Mouse (Mus musculus): Measurements from ENCODE around the gene Eps8l3. TPM values are rescaled to one million over a fixed set of nuclear protein-coding genes. Genes with fewer than 3 reads are reported as not detected.
A peak's percentile ranks its signal among the peaks of the same experiment; 100 is the strongest.

The Eps8l3 gene
- polyA plus RNA-seq, 1 experiment from 2014 or later = not detected

GRCm38 (mm10) chr3:107843406-107843805, 33.6 kb upstream of the Eps8l3 start:
- Histone ChIP-seq H3K27me3 (ENCODE audit: insufficient read depth, poor library complexity, severe bottlenecking) (no peaks in the 10 kb centered on the region), H3K36me3 (no peaks in the 10 kb centered on the region), H3K9me3 (no peaks in the 10 kb centered on the region), H3K4me3 (no peak overlapping the region), H3K27ac (no peak overlapping the region), H3K4me1 (replicated peaks) (peaks cover 18% of the 10 kb centered on the region)
- 92% methylated on average over 3 of the region's 3 CpGs for WGBS
- no peak for DNase-seq (ENCODE audit: low spot score)

GRCm38 (mm10) chr3:107844001-107844400, 33.0 kb upstream of the Eps8l3 start:
- Histone ChIP-seq H3K36me3 (no peaks in the 10 kb centered on the region), H3K4me3 (no peak overlapping the region), H3K27me3 (ENCODE audit: insufficient read depth, poor library complexity, severe bottlenecking) (no peaks in the 10 kb centered on the region), H3K9me3 (no peaks in the 10 kb centered on the region), H3K27ac (no peak overlapping the region), H3K4me1 (replicated peaks) (peaks cover 22% of the 10 kb centered on the region)
- 90% methylated on average over 3 of the region's 3 CpGs for WGBS
- no peak for DNase-seq (ENCODE audit: low spot score)

- no peak for DNase-seq (ENCODE audit: low spot score)
- 92% methylated on average over 2 of the region's 2 CpGs for WGBS
- Histone ChIP-seq H3K36me3 (no peaks in the 10 kb centered on the region), H3K27me3 (ENCODE audit: insufficient read depth, poor library complexity, severe bottlenecking) (no peaks in the 10 kb centered on the region), H3K27ac (no peak overlapping the region), H3K4me3 (no peak overlapping the region), H3K4me1 (replicated peaks) (peaks cover 27% of the 10 kb centered on the region), H3K9me3 (no peaks in the 10 kb centered on the region)
Observed at GRCm38 (mm10) chr3:107844499-107844898, 32.5 kb upstream of the Eps8l3 start.

- 85% methylated on average over 1 of the region's 1 CpGs for WGBS
- H3K27me3 ChIP-seq (ENCODE audit: insufficient read depth, poor library complexity, severe bottlenecking) = no peaks in the 10 kb centered on the region
- no peak overlapping the region for H3K27ac ChIP-seq
- DNase-seq (ENCODE audit: low spot score) = no peak
- no peak overlapping the region for H3K4me3 ChIP-seq
- peaks cover 43% of the 10 kb centered on the region for H3K4me1 ChIP-seq (replicated peaks)
- H3K9me3 ChIP-seq = no peaks in the 10 kb centered on the region
- H3K36me3 ChIP-seq = no peaks in the 10 kb centered on the region
Observed at GRCm38 (mm10) chr3:107846175-107846574, 30.9 kb upstream of the Eps8l3 start.

GRCm38 (mm10) chr3:107846835-107847234, 30.2 kb upstream of the Eps8l3 start:
- no peak overlapping the region for H3K4me3 ChIP-seq
- 79% methylated on average over 3 of the region's 3 CpGs for WGBS
- no peak for DNase-seq (ENCODE audit: low spot score)
- H3K4me1 ChIP-seq (replicated peaks) = peaks cover 41% of the 10 kb centered on the region
- H3K36me3 ChIP-seq = no peaks in the 10 kb centered on the region
- no peak overlapping the region for H3K27ac ChIP-seq
- H3K9me3 ChIP-seq = no peaks in the 10 kb centered on the region
- H3K27me3 ChIP-seq (ENCODE audit: insufficient read depth, poor library complexity, severe bottlenecking) = no peaks in the 10 kb centered on the region

GRCm38 (mm10) chr3:107848126-107848525, 28.9 kb upstream of the Eps8l3 start:
- peaks cover 39% of the 10 kb centered on the region for H3K4me1 ChIP-seq (replicated peaks)
- 0 out of 2 replicates have a peak overlapping the region, but pooled peaks have one; percentile 26 for H3K27ac ChIP-seq
- H3K9me3 ChIP-seq = no peaks in the 10 kb centered on the region
- no peak overlapping the region for H3K4me3 ChIP-seq
- DNase-seq (ENCODE audit: low spot score) = no peak
- WGBS = 35% methylated on average over 4 of the region's 4 CpGs
- no peaks in the 10 kb centered on the region for H3K36me3 ChIP-seq
- no peaks in the 10 kb centered on the region for H3K27me3 ChIP-seq (ENCODE audit: insufficient read depth, poor library complexity, severe bottlenecking)

GRCm38 (mm10) chr3:107849000-107849692, 27.9 kb upstream of the Eps8l3 start:
- H3K27ac ChIP-seq = peak overlapping the region; percentile 85
- DNase-seq (ENCODE audit: low spot score) = no peak
- H3K27me3 ChIP-seq (ENCODE audit: insufficient read depth, poor library complexity, severe bottlenecking) = no peaks in the 10 kb centered on the region
- 66% methylated on average over 6 of the region's 6 CpGs for WGBS
- H3K36me3 ChIP-seq = no peaks in the 10 kb centered on the region
- H3K9me3 ChIP-seq = no peaks in the 10 kb centered on the region
- peaks cover 37% of the 10 kb centered on the region for H3K4me1 ChIP-seq (replicated peaks)
- H3K4me3 ChIP-seq = no peak overlapping the region

GRCm38 (mm10) chr3:107849693-107850031, 27.4 kb upstream of the Eps8l3 start:
- no peaks in the 10 kb centered on the region for H3K27me3 ChIP-seq (ENCODE audit: insufficient read depth, poor library complexity, severe bottlenecking)
- peaks cover 32% of the 10 kb centered on the region for H3K4me1 ChIP-seq (replicated peaks)
- H3K36me3 ChIP-seq = no peaks in the 10 kb centered on the region
- peak overlapping the region; percentile 85 for H3K27ac ChIP-seq
- no peak overlapping the region for H3K4me3 ChIP-seq
- no peaks in the 10 kb centered on the region for H3K9me3 ChIP-seq
- 79% methylated on average over 2 of the region's 2 CpGs for WGBS
- DNase-seq (ENCODE audit: low spot score) = no peak

- peak overlapping the region; percentile 36 for H3K4me3 ChIP-seq
- H3K4me1 ChIP-seq (replicated peaks) = peaks cover 36% of the 10 kb centered on the region
- no peaks in the 10 kb centered on the region for H3K9me3 ChIP-seq
- H3K36me3 ChIP-seq = no peaks in the 10 kb centered on the region
- no peaks in the 10 kb centered on the region for H3K27me3 ChIP-seq (ENCODE audit: insufficient read depth, poor library complexity, severe bottlenecking)
- peak; percentile 64 for DNase-seq (ENCODE audit: low spot score)
- 22% methylated on average over 12 of the region's 12 CpGs for WGBS
- H3K27ac ChIP-seq = peak overlapping the region; percentile 85
Observed at GRCm38 (mm10) chr3:107850418-107851031, 26.5 kb upstream of the Eps8l3 start.

GRCm38 (mm10) chr3:107852786-107853185, 24.2 kb upstream of the Eps8l3 start:
- Histone ChIP-seq H3K27me3 (ENCODE audit: insufficient read depth, poor library complexity, severe bottlenecking) (no peaks in the 10 kb centered on the region), H3K27ac (no peak overlapping the region), H3K36me3 (no peaks in the 10 kb centered on the region), H3K4me3 (no peak overlapping the region), H3K9me3 (no peaks in the 10 kb centered on the region), H3K4me1 (replicated peaks) (peaks cover 40% of the 10 kb centered on the region)
- 64% methylated on average over 7 of the region's 7 CpGs for WGBS
- no peak for DNase-seq (ENCODE audit: low spot score)

- WGBS = 88% methylated on average over 17 of the region's 17 CpGs
- Histone ChIP-seq H3K27me3 (ENCODE audit: insufficient read depth, poor library complexity, severe bottlenecking) (no peaks in the 10 kb centered on the region), H3K9me3 (no peaks in the 10 kb centered on the region), H3K4me1 (replicated peaks) (peaks cover 34% of the 10 kb centered on the region), H3K27ac (no peak overlapping the region), H3K4me3 (no peak overlapping the region), H3K36me3 (no peaks in the 10 kb centered on the region)
- no peak for DNase-seq (ENCODE audit: low spot score)
Observed at GRCm38 (mm10) chr3:107853232-107854181, 23.5 kb upstream of the Eps8l3 start.

GRCm38 (mm10) chr3:107855368-107855767, 21.7 kb upstream of the Eps8l3 start:
- Histone ChIP-seq H3K36me3 (no peaks in the 10 kb centered on the region), H3K4me1 (replicated peaks) (peaks cover 17% of the 10 kb centered on the region), H3K27me3 (ENCODE audit: insufficient read depth, poor library complexity, severe bottlenecking) (no peaks in the 10 kb centered on the region), H3K27ac (no peak overlapping the region), H3K4me3 (no peak overlapping the region), H3K9me3 (no peaks in the 10 kb centered on the region)
- DNase-seq (ENCODE audit: low spot score) = peak; percentile 45
- WGBS = 66% methylated on average over 13 of the region's 13 CpGs

GRCm38 (mm10) chr3:107857646-107858045, 19.4 kb upstream of the Eps8l3 start:
- Histone ChIP-seq H3K27ac (no peak overlapping the region), H3K4me3 (no peak overlapping the region), H3K9me3 (no peaks in the 10 kb centered on the region), H3K36me3 (no peaks in the 10 kb centered on the region), H3K4me1 (replicated peaks) (peaks cover 9% of the 10 kb centered on the region), H3K27me3 (ENCODE audit: insufficient read depth, poor library complexity, severe bottlenecking) (no peaks in the 10 kb centered on the region)
- no peak for DNase-seq (ENCODE audit: low spot score)
- 59% methylated on average over 6 of the region's 6 CpGs for WGBS
